Mouse (Mus musculus): ENCODE results near the gene R3hdm2.

The R3hdm2 gene

GRCm38 (mm10) chr10:127500042-127500441 is 119.9 kb downstream of the R3hdm2 start:
- no peak for DNase-seq

GRCm38 (mm10) chr10:127500894-127501893 is 121.1 kb downstream of the R3hdm2 start, which contains the start of gene Stac3:
Gene Stac3 (plus strand): TSS chr10:127501686.
- no peak for DNase-seq

- DNase-seq, result peak; percentile 85 to 89
These were observed 128.1 kb downstream of the R3hdm2 start for GRCm38 (mm10) chr10:127508239-127508638.

GRCm38 (mm10) chr10:127509051-127509836 is 129.1 kb downstream of the R3hdm2 start:
- DNase-seq, result peak; percentile 95 to 96

- peak; percentile 44 for DNase-seq
These were observed 129.9 kb downstream of the R3hdm2 start for GRCm38 (mm10) chr10:127509837-127510701.

- peak in 1 of 2 experiments; percentile 44 for DNase-seq
These were observed 130.9 kb downstream of the R3hdm2 start for GRCm38 (mm10) chr10:127510895-127511617.

GRCm38 (mm10) chr10:127511634-127512306 is 131.6 kb downstream of the R3hdm2 start:
- DNase-seq, result peak; percentile 85 to 91

GRCm38 (mm10) chr10:127512307-127512666 is 132.2 kb downstream of the R3hdm2 start:
- no peak for DNase-seq

- DNase-seq, result peak; percentile 93 to 98
These were observed 132.7 kb downstream of the R3hdm2 start for GRCm38 (mm10) chr10:127512813-127513212.

- peak in 1 of 2 experiments; percentile 18 for DNase-seq
These were observed 133.5 kb downstream of the R3hdm2 start for GRCm38 (mm10) chr10:127513501-127514091.

- DNase-seq, result no peak
These were observed 134.1 kb downstream of the R3hdm2 start for GRCm38 (mm10) chr10:127514111-127514698.

GRCm38 (mm10) chr10:127514764-127515163 is 134.6 kb downstream of the R3hdm2 start, which contains the start of gene Ndufa4l2:
Gene Ndufa4l2 (plus strand): TSS chr10:127514967.
- no peak for DNase-seq

- DNase-seq, result no peak
These were observed 135.3 kb downstream of the R3hdm2 start for GRCm38 (mm10) chr10:127515271-127515982.

GRCm38 (mm10) chr10:127515983-127516459 is 135.9 kb downstream of the R3hdm2 start:
- DNase-seq, result no peak

GRCm38 (mm10) chr10:127516576-127517260 is 136.6 kb downstream of the R3hdm2 start:
- DNase-seq, result no peak

GRCm38 (mm10) chr10:127517941-127518340 is 137.8 kb downstream of the R3hdm2 start:
- DNase-seq, result no peak

- no peak for DNase-seq
These were observed 139.0 kb downstream of the R3hdm2 start for GRCm38 (mm10) chr10:127519041-127519701.

Measured in cerebellum, postnatal 36 days (tissue).